Mouse (Mus musculus): Measurements from ENCODE around the gene Olfm2.

GRCm38 (mm10) chr9:20790345-20790744 lies 44.2 kb upstream of the Olfm2 start:
- TF ChIP-seq POLR2A (IDR thresholded peaks at IDR 0.05; ENCODE audit: low read depth, low read length) (no peak), CTCF (IDR thresholded peaks at IDR 0.05; ENCODE audit: extremely low read depth, insufficient read length, insufficient replicate concordance, low read depth, low read length) (no peak)
